Mouse (Mus musculus): ENCODE data around the gene Gm13271. TPM values are rescaled to one million over a fixed set of nuclear protein-coding genes. Genes with fewer than 3 reads are reported as not detected.
"Not testable (repeated sequence)": the region's sequence is repeated elsewhere in the genome, so short reads cannot be mapped to it uniquely, and the experiment has no call there.

Gm13271 gene
- polyA plus RNA-seq, 1 experiment from 2014 or later: not detected

DNA sequence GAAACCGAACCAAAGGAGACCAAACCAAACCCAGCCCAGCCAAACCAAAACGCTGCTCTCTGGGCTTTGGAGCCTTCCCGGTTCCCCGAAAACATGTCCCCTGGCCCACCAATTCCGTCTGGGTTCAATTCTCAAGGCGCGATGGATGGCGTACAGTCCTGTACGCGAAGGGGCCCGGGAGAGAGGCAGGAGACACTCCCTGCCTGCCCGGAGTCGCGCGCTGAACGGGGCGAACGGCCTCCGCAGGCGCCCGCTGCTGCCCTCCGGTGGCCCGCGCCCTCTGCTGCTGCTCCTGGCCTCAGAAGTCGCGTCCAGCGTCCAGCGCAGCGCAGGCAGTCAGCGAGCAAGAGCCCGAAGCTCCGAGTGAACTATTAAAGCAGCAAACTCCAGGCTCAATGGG, 18.9 kb downstream of the Gm13271 start, which contains the start of gene Gm13290:
TSS of gene Gm13290 (plus strand) at position 301 of the 400 bp plus-strand sequence.
- not testable (repeated sequence) for H3K9me3 ChIP-seq (ENCODE audit: control insufficient read depth, low read length); H3K4me3 ChIP-seq (replicated peaks; ENCODE audit: low read depth, low read length); H3K4me1 ChIP-seq (ENCODE audit: control insufficient read depth, insufficient read depth, low read length); H3K9ac ChIP-seq (replicated peaks; ENCODE audit: low read length); DNase-seq; H3K4me2 ChIP-seq (ENCODE audit: low read length); H3K27me3 ChIP-seq (ENCODE audit: control insufficient read depth, insufficient read depth, low read length); H3K36me3 ChIP-seq (ENCODE audit: control insufficient read depth, insufficient read depth, low read length); H3K27ac ChIP-seq (replicated peaks; ENCODE audit: low read depth, low read length); ATAC-seq (ENCODE audit: low FRiP score, low TSS enrichment)
- WGBS: no CpG with 5 or more reads among the region's 32 CpGs

GRCm38 (mm10) chr4:88776622-88777021, 22.0 kb downstream of the Gm13271 start, which contains the start of gene Gm13289:
TSS of gene Gm13289 (plus strand) at chr4:88776922.
- H3K9ac ChIP-seq (replicated peaks; ENCODE audit: low read length); H3K4me2 ChIP-seq (ENCODE audit: low read length); H3K4me1 ChIP-seq (ENCODE audit: control insufficient read depth, insufficient read depth, low read length); H3K36me3 ChIP-seq (ENCODE audit: control insufficient read depth, insufficient read depth, low read length); H3K27me3 ChIP-seq (ENCODE audit: control insufficient read depth, insufficient read depth, low read length); H3K27ac ChIP-seq (replicated peaks; ENCODE audit: low read depth, low read length); H3K9me3 ChIP-seq (ENCODE audit: control insufficient read depth, low read length); DNase-seq; ATAC-seq (ENCODE audit: low FRiP score, low TSS enrichment); H3K4me3 ChIP-seq (replicated peaks; ENCODE audit: low read depth, low read length): not testable (repeated sequence)
- no CpG with 5 or more reads among the region's 29 CpGs for WGBS

- ATAC-seq (ENCODE audit: low FRiP score, low TSS enrichment); DNase-seq; H3K27ac ChIP-seq (replicated peaks; ENCODE audit: low read depth, low read length); H3K9me3 ChIP-seq (ENCODE audit: control insufficient read depth, low read length); H3K4me1 ChIP-seq (ENCODE audit: control insufficient read depth, insufficient read depth, low read length); H3K27me3 ChIP-seq (ENCODE audit: control insufficient read depth, insufficient read depth, low read length); H3K4me2 ChIP-seq (ENCODE audit: low read length); H3K9ac ChIP-seq (replicated peaks; ENCODE audit: low read length); H3K4me3 ChIP-seq (replicated peaks; ENCODE audit: low read depth, low read length); H3K36me3 ChIP-seq (ENCODE audit: control insufficient read depth, insufficient read depth, low read length): not testable (repeated sequence)
- no CpG with 5 or more reads among the region's 29 CpGs for WGBS
These were observed 24.9 kb downstream of the Gm13271 start, which contains the start of gene Gm13272 for GRCm38 (mm10) chr4:88779550-88779949. TSS of gene Gm13272 (plus strand) at chr4:88779850.

DNA sequence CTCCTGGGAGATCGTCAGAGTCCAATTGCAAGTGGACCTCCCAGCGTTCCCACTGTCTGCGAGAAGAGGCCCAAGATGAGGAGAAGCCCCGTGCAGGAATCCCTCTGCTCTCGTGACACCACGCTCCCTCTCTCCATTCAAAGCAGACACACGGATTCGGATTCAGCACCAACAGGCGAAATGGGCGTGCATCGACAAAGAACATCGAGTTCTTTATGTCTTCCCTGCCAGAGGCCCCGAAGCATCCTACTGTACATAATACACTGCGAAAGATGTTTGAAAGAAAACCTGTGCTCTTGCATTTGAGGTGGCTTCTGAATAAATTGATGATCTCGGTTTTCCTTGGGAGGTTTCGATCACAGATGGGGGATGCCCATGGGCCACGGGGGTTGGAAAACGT, 25.7 kb downstream of the Gm13271 start:
- H3K36me3 ChIP-seq (ENCODE audit: control insufficient read depth, insufficient read depth, low read length); H3K27me3 ChIP-seq (ENCODE audit: control insufficient read depth, insufficient read depth, low read length); DNase-seq; H3K9me3 ChIP-seq (ENCODE audit: control insufficient read depth, low read length); ATAC-seq (ENCODE audit: low FRiP score, low TSS enrichment); H3K9ac ChIP-seq (replicated peaks; ENCODE audit: low read length); H3K4me3 ChIP-seq (replicated peaks; ENCODE audit: low read depth, low read length); H3K27ac ChIP-seq (replicated peaks; ENCODE audit: low read depth, low read length); H3K4me2 ChIP-seq (ENCODE audit: low read length); H3K4me1 ChIP-seq (ENCODE audit: control insufficient read depth, insufficient read depth, low read length): not testable (repeated sequence)
- 47% methylated on average over 16 of the region's 18 CpGs for WGBS

GRCm38 (mm10) chr4:88781831-88782230, 27.2 kb downstream of the Gm13271 start, which contains the start of gene Ifnz:
TSS of gene Ifnz (plus strand) at chr4:88782131.
- H3K4me2 ChIP-seq (ENCODE audit: low read length): 0 out of 2 replicates have a peak within 1 kb of the TSS, but pooled peaks have one; percentile 27
- DNase-seq; H3K9ac ChIP-seq (replicated peaks; ENCODE audit: low read length); H3K4me1 ChIP-seq (ENCODE audit: control insufficient read depth, insufficient read depth, low read length); H3K4me3 ChIP-seq (replicated peaks; ENCODE audit: low read depth, low read length); H3K36me3 ChIP-seq (ENCODE audit: control insufficient read depth, insufficient read depth, low read length); H3K27me3 ChIP-seq (ENCODE audit: control insufficient read depth, insufficient read depth, low read length); H3K9me3 ChIP-seq (ENCODE audit: control insufficient read depth, low read length); ATAC-seq (ENCODE audit: low FRiP score, low TSS enrichment); H3K27ac ChIP-seq (replicated peaks; ENCODE audit: low read depth, low read length): not testable (repeated sequence)
- WGBS: 25% methylated on average over 4 of the region's 7 CpGs

DNA sequence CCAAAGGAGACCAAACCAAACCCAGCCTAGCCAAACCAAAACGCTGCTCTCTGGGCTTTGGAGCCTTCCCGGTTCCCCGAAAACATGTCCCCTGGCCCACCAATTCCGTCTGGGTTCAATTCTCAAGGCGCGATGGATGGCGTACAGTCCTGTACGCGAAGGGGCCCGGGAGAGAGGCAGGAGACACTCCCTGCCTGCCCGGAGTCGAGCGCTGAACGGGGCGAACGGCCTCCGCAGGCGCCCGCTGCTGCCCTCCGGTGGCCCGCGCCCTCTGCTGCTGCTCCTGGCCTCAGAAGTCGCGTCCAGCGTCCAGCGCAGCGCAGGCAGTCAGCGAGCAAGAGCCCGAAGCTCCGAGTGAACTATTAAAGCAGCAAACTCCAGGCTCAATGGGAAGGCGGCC, 27.7 kb downstream of the Gm13271 start:
- H3K9ac ChIP-seq (replicated peaks; ENCODE audit: low read length); H3K36me3 ChIP-seq (ENCODE audit: control insufficient read depth, insufficient read depth, low read length); H3K27me3 ChIP-seq (ENCODE audit: control insufficient read depth, insufficient read depth, low read length); DNase-seq; H3K4me1 ChIP-seq (ENCODE audit: control insufficient read depth, insufficient read depth, low read length); H3K9me3 ChIP-seq (ENCODE audit: control insufficient read depth, low read length); ATAC-seq (ENCODE audit: low FRiP score, low TSS enrichment); H3K4me3 ChIP-seq (replicated peaks; ENCODE audit: low read depth, low read length); H3K27ac ChIP-seq (replicated peaks; ENCODE audit: low read depth, low read length): not testable (repeated sequence)
- 0 out of 2 replicates have a peak overlapping the region, but pooled peaks have one; percentile 27 for H3K4me2 ChIP-seq (ENCODE audit: low read length)
- 0% methylated on average over 15 of the region's 31 CpGs for WGBS

- H3K27me3 ChIP-seq (ENCODE audit: control insufficient read depth, insufficient read depth, low read length); H3K9me3 ChIP-seq (ENCODE audit: control insufficient read depth, low read length); H3K36me3 ChIP-seq (ENCODE audit: control insufficient read depth, insufficient read depth, low read length); H3K4me2 ChIP-seq (ENCODE audit: low read length); H3K9ac ChIP-seq (replicated peaks; ENCODE audit: low read length); ATAC-seq (ENCODE audit: low FRiP score, low TSS enrichment); H3K27ac ChIP-seq (replicated peaks; ENCODE audit: low read depth, low read length); H3K4me1 ChIP-seq (ENCODE audit: control insufficient read depth, insufficient read depth, low read length); H3K4me3 ChIP-seq (replicated peaks; ENCODE audit: low read depth, low read length); DNase-seq: not testable (repeated sequence)
- no CpG with 5 or more reads among the region's 27 CpGs for WGBS
These were observed 30.7 kb downstream of the Gm13271 start, which contains the start of gene Gm13276 for GRCm38 (mm10) chr4:88785409-88785808. TSS of gene Gm13276 (plus strand) at chr4:88785709.

DNA sequence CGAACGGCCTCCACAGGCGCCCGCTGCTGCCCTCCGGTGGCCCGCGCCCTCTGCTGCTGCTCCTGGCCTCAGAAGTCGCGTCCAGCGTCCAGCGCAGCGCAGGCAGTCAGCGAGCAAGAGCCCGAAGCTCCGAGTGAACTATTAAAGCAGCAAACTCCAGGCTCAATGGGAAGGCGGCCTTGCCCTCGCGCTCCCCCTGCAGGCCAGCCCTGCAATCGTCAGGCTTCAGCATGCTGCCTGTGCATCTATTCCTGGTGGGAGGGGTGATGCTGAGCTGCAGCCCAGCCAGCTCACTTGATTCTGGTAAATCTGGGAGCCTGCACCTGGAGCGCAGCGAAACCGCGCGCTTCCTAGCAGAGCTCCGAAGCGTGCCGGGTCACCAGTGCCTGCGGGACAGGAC, 33.7 kb downstream of the Gm13271 start, which contains the start of gene Gm13277:
TSS of gene Gm13277 (plus strand) at position 231 of the 400 bp plus-strand sequence.
- WGBS: 0% methylated on average over 4 of the region's 28 CpGs
- not testable (repeated sequence) for H3K36me3 ChIP-seq (ENCODE audit: control insufficient read depth, insufficient read depth, low read length); H3K4me3 ChIP-seq (replicated peaks; ENCODE audit: low read depth, low read length); H3K9me3 ChIP-seq (ENCODE audit: control insufficient read depth, low read length); H3K4me2 ChIP-seq (ENCODE audit: low read length); H3K4me1 ChIP-seq (ENCODE audit: control insufficient read depth, insufficient read depth, low read length); H3K9ac ChIP-seq (replicated peaks; ENCODE audit: low read length); DNase-seq; H3K27me3 ChIP-seq (ENCODE audit: control insufficient read depth, insufficient read depth, low read length); ATAC-seq (ENCODE audit: low FRiP score, low TSS enrichment); H3K27ac ChIP-seq (replicated peaks; ENCODE audit: low read depth, low read length)

DNA sequence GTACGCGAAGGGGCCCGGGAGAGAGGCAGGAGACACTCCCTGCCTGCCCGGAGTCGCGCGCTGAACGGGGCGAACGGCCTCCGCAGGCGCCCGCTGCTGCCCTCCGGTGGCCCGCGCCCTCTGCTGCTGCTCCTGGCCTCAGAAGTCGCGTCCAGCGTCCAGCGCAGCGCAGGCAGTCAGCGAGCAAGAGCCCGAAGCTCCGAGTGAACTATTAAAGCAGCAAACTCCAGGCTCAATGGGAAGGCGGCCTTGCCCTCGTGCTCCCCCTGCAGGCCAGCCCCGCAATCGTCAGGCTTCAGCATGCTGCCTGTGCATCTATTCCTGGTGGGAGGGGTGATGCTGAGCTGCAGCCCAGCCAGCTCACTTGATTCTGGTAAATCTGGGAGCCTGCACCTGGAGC, 36.6 kb downstream of the Gm13271 start, which contains the start of gene Gm13278:
TSS of gene Gm13278 (plus strand) at position 301 of the 400 bp plus-strand sequence.
- ATAC-seq (ENCODE audit: low FRiP score, low TSS enrichment); H3K9me3 ChIP-seq (ENCODE audit: control insufficient read depth, low read length): not testable (repeated sequence)

More for the DNA sequence above, 36.6 kb downstream of the Gm13271 start, which contains the start of gene Gm13278:
- not testable (repeated sequence) for H3K27ac ChIP-seq (replicated peaks; ENCODE audit: low read depth, low read length); H3K9ac ChIP-seq (replicated peaks; ENCODE audit: low read length); H3K27me3 ChIP-seq (ENCODE audit: control insufficient read depth, insufficient read depth, low read length); H3K4me2 ChIP-seq (ENCODE audit: low read length); DNase-seq; H3K36me3 ChIP-seq (ENCODE audit: control insufficient read depth, insufficient read depth, low read length); H3K4me1 ChIP-seq (ENCODE audit: control insufficient read depth, insufficient read depth, low read length); H3K4me3 ChIP-seq (replicated peaks; ENCODE audit: low read depth, low read length)
- WGBS: no CpG with 5 or more reads among the region's 28 CpGs
